Mouse (Mus musculus): ENCODE measurements around the gene Prpf18.

The Prpf18 gene

GRCm38 (mm10) chr2:4573386-4573785 lies 78.5 kb downstream of the Prpf18 start:
- DNase-seq: no peak

GRCm38 (mm10) chr2:4572498-4573263 lies 79.2 kb downstream of the Prpf18 start:
- DNase-seq: no peak
